Mouse (Mus musculus) adipocyte (in vitro differentiated cells): ENCODE data around the gene A630023A22Rik.

ENCODE experiments used
- DNase-seq: peaks from one replicate; pipeline ENCODE4 v3.0.0-alpha.2; 2016; ENCODE audit warnings: low spot score

Gene A630023A22Rik

GRCm38 (mm10) chr14:34086806-34087205 is 15.7 kb downstream of the A630023A22Rik start:
- DNase-seq, result no peak

- DNase-seq, result peak; percentile 84
Observed at GRCm38 (mm10) chr14:34085731-34086130, 16.8 kb downstream of the A630023A22Rik start, which contains the start of gene Anxa8. Gene Anxa8, plus strand, starts transcription at chr14:34085981.

- peak; percentile 93 for DNase-seq
Observed at GRCm38 (mm10) chr14:34080321-34080997, 22.1 kb downstream of the A630023A22Rik start.

GRCm38 (mm10) chr14:34078293-34078692 is 24.3 kb downstream of the A630023A22Rik start:
- DNase-seq, result no peak

GRCm38 (mm10) chr14:34077222-34077621 is 25.3 kb downstream of the A630023A22Rik start:
- no peak for DNase-seq

- DNase-seq, result no peak
Observed at GRCm38 (mm10) chr14:34075346-34075745, 27.2 kb downstream of the A630023A22Rik start.

GRCm38 (mm10) chr14:34071665-34072064 is 30.9 kb downstream of the A630023A22Rik start:
- DNase-seq, result no peak

- DNase-seq, result no peak
Observed at GRCm38 (mm10) chr14:34052516-34052915, 50.0 kb downstream of the A630023A22Rik start, which contains the start of gene Antxrl. Gene Antxrl, plus strand, starts transcription at chr14:34052707.

GRCm38 (mm10) chr14:34050101-34050779 is 52.3 kb downstream of the A630023A22Rik start:
- peak; percentile 12 for DNase-seq

GRCm38 (mm10) chr14:34043341-34043740 is 59.2 kb downstream of the A630023A22Rik start:
- no peak for DNase-seq

GRCm38 (mm10) chr14:34041241-34041640 is 61.3 kb downstream of the A630023A22Rik start:
- DNase-seq, result no peak

GRCm38 (mm10) chr14:34033841-34034610 is 68.5 kb downstream of the A630023A22Rik start:
- DNase-seq, result no peak

- no peak for DNase-seq
Observed at GRCm38 (mm10) chr14:34026710-34027109, 75.8 kb downstream of the A630023A22Rik start.

GRCm38 (mm10) chr14:34016938-34017337 is 85.6 kb downstream of the A630023A22Rik start:
- no peak for DNase-seq

GRCm38 (mm10) chr14:34016381-34016780 is 86.2 kb downstream of the A630023A22Rik start, which contains the start of gene Gm5460:
Gene Gm5460, plus strand, starts transcription at chr14:34016758.
- no peak for DNase-seq

- no peak for DNase-seq
Observed at GRCm38 (mm10) chr14:34015063-34015462, 87.5 kb downstream of the A630023A22Rik start, which contains the start of gene Gm30083. Gene Gm30083, minus strand, starts transcription at chr14:34015182.

GRCm38 (mm10) chr14:34002358-34002757 is 100.2 kb downstream of the A630023A22Rik start:
- DNase-seq, result no peak

GRCm38 (mm10) chr14:34001445-34001844 is 101.1 kb downstream of the A630023A22Rik start:
- DNase-seq, result no peak
